Mouse (Mus musculus) cerebellum, adult 2 months (tissue): Measurements from ENCODE around the gene Cables2.

Source experiments
- CTCF ChIP-seq: fragments of 200-500 bp; IDR thresholded peaks from 2 replicates; pipeline ENCODE4 v1.5.1; 2011; ENCODE audit warnings: low read depth, mild to moderate bottlenecking, control low read depth, low read length, moderate library complexity, borderline replicate concordance; ENCODE audit not compliant: insufficient read depth
- POLR2A ChIP-seq: fragments of 200-500 bp; IDR thresholded peaks from 2 replicates; pipeline ENCODE4 v1.6.1; 2011; ENCODE audit warnings: low read length, control low read depth, borderline replicate concordance; ENCODE audit not compliant: insufficient read depth

DNA sequence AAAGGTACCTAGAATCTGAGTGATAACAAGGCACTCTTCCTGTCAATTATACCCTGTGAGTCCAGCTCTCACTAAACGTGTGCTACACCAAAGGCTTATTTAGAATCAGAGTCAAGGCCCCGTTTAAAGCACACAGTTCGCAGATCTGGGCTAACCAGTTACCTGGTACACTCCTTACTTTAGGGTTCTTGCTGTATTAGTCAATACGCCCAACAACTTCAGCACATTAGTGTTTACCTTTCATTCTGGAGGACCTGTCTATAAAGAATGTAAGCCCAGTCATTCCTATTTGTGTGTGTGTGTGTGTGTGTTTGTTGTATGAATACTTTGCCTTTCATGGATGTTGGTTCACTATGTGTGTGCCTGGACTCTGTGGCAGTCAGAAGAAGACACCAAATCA, 30.2 kb downstream of the Cables2 start:
- TF ChIP-seq POLR2A: no peak
- no peak for TF ChIP-seq CTCF
